Mouse (Mus musculus) bone marrow, adult 2 months (tissue): ENCODE data around the gene Prdm12.

Source experiments
- CTCF ChIP-seq: fragments of 200-500 bp; IDR thresholded peaks from 2 replicates; pipeline ENCODE4 v1.5.1; 2011; ENCODE audit warnings: low read length, control low read depth; ENCODE audit not compliant: control insufficient read depth, insufficient read depth
- POLR2A ChIP-seq: fragments of 200-500 bp; IDR thresholded peaks from 2 replicates; pipeline ENCODE4 v1.6.1; 2011; ENCODE audit warnings: low read depth, mild to moderate bottlenecking, control low read depth, low read length, borderline replicate concordance; ENCODE audit not compliant: control insufficient read depth

DNA sequence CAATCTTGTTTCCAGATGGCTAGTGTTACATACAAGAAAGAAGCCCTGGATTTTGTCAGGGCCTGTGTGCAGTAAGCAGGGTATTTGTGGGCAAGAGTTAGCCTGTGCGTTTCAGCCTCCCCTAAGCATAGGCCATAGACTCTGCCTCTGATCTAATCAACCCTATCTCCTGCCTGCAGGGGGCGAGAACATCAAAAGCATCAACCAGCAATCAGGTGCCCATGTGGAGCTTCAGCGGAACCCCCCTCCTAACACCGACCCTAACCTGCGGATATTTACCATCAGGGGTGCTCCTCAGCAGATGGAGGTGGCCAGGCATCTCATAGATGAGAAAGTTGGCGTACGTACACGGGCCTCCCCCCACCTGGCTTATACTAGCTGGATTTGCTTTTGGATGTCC, 28.4 kb upstream of the Prdm12 start:
- no peak for TF ChIP-seq POLR2A
- no peak for TF ChIP-seq CTCF
